Mouse (Mus musculus) MEL (cell line): ENCODE measurements at regions not wholly inside any gene's neighbourhood (a gene's known extent, or its start where the extent isn't known, plus 50 kb on each side); places are given as distances from the start of the nearest gene placed in this dataset.

Experiments used
- DNase-seq: peaks from one replicate; pipeline ENCODE4 v3.0.0; 2011; ENCODE audit warnings: low read depth, low spot score
- H3K27ac ChIP-seq: 2 replicates; pipeline ENCODE4 v1.5.1; 2012; ENCODE audit warnings: low read depth, mild to moderate bottlenecking, control low read depth, low read length, moderate library complexity; ENCODE audit not compliant: control insufficient read depth
- H3K27me3 ChIP-seq, 2 experiments: fragments of 150-350 bp in 1 of 2; sonication (generic) in 1 of 2; 2 replicates each; pipeline ENCODE4 v1.6.1; 2012; ENCODE audit warnings: low read length in 2 of 2, mild to moderate bottlenecking in 2 of 2, improper control_type of control experiment in 1 of 2, moderate library complexity in 1 of 2; ENCODE audit not compliant: insufficient read depth in 2 of 2, control insufficient read depth in 1 of 2
- H3K36me3 ChIP-seq, 2 experiments: 2 replicates each; pipeline ENCODE4 v1.6.1; 2012 to 2014; ENCODE audit warnings: low read length in 2 of 2, improper control_type of control experiment in 1 of 2, inconsistent platforms in 1 of 2, mild to moderate bottlenecking in 1 of 2; ENCODE audit not compliant: insufficient read depth in 2 of 2, control insufficient read depth in 1 of 2
- H3K4me1 ChIP-seq, 2 experiments: fragments of 150-350 bp in 1 of 2; sonication (generic) in 1 of 2; 2 replicates each; pipeline ENCODE4 v1.6.1; 2012; ENCODE audit warnings: low read length in 2 of 2, improper control_type of control experiment in 1 of 2, mild to moderate bottlenecking in 1 of 2; ENCODE audit not compliant: insufficient read depth in 2 of 2, control insufficient read depth in 1 of 2
- H3K4me3 ChIP-seq, 2 experiments: fragments of 150-350 bp in 1 of 2; sonication (generic) in 1 of 2; 2 replicates each; pipeline ENCODE4 v1.5.1; 2012; ENCODE audit warnings: low read depth in 2 of 2, low read length in 2 of 2, mild to moderate bottlenecking in 2 of 2, moderate library complexity in 2 of 2, control low read depth in 1 of 2, improper control_type of control experiment in 1 of 2; ENCODE audit not compliant: control insufficient read depth in 1 of 2, insufficient read depth in 1 of 2
- H3K79me2 ChIP-seq: 2 replicates; pipeline ENCODE4 v1.6.1; 2012; ENCODE audit warnings: mild to moderate bottlenecking, low read length, moderate library complexity; ENCODE audit not compliant: control insufficient read depth, poor library complexity, insufficient read depth
- H3K9ac ChIP-seq: 2 replicates; pipeline ENCODE4 v1.6.1; 2012; ENCODE audit warnings: low read depth, mild to moderate bottlenecking, control low read depth, low read length, moderate library complexity; ENCODE audit not compliant: control insufficient read depth, poor library complexity, severe bottlenecking
- H3K9me3 ChIP-seq: fragments of 150-350 bp; sonication (generic); replicated peaks from 2 replicates; pipeline ENCODE4 v1.6.1; 2012; ENCODE audit warnings: mild to moderate bottlenecking, low read length, improper control_type of control experiment, moderate library complexity; ENCODE audit not compliant: insufficient read depth
- BHLHE40 ChIP-seq: IDR thresholded peaks from 2 replicates; pipeline ENCODE4 v1.6.1; 2012; ENCODE audit warnings: low read depth, mild to moderate bottlenecking, inconsistent platforms, low read length, improper control_type of control experiment, borderline replicate concordance
- CHD1 ChIP-seq: IDR thresholded peaks from 2 replicates; pipeline ENCODE4 v1.6.1; 2012; ENCODE audit warnings: low read depth, mild to moderate bottlenecking, inconsistent platforms, low read length, improper control_type of control experiment
- CHD2 ChIP-seq: IDR thresholded peaks from 2 replicates; pipeline ENCODE4 v1.6.1; 2011; ENCODE audit warnings: low read length, improper control_type of control experiment
- CTCF ChIP-seq, 3 experiments: IDR thresholded peaks in 2 of 3; conservative IDR thresholded peaks in 1 of 3; 2 replicates each; pipeline ENCODE4 v1.5.1; 2011 to 2012; ENCODE audit warnings: low read length in 3 of 3, low read depth in 2 of 3, mild to moderate bottlenecking in 2 of 3, improper control_type of control experiment in 1 of 3, inconsistent platforms in 1 of 3, mixed read lengths in 1 of 3, moderate library complexity in 1 of 3; ENCODE audit not compliant: control insufficient read depth in 1 of 3, insufficient read depth in 1 of 3, poor library complexity in 1 of 3, severe bottlenecking in 1 of 3
- E2F4 ChIP-seq: IDR thresholded peaks from 2 replicates; pipeline ENCODE4 v1.6.1; 2011; ENCODE audit warnings: low read depth, low read length, improper control_type of control experiment, borderline replicate concordance
- ETS1 ChIP-seq: IDR thresholded peaks from 2 replicates; pipeline ENCODE4 v1.6.1; 2012; ENCODE audit warnings: low read depth, mild to moderate bottlenecking, inconsistent platforms, low read length, improper control_type of control experiment, moderate library complexity
- GABPA ChIP-seq: IDR thresholded peaks from 2 replicates; pipeline ENCODE4 v1.6.1; 2012; ENCODE audit warnings: low read depth, mild to moderate bottlenecking, inconsistent platforms, low read length, improper control_type of control experiment, moderate library complexity
- GATA1 ChIP-seq: IDR thresholded peaks from 2 replicates; pipeline ENCODE4 v1.6.1; 2011; ENCODE audit warnings: low read depth, low read length, improper control_type of control experiment
- JUND ChIP-seq: IDR thresholded peaks from 2 replicates; pipeline ENCODE4 v1.6.1; 2011; ENCODE audit warnings: low read depth, mild to moderate bottlenecking, improper control_type of control experiment, low read length
- KAT2A ChIP-seq: conservative IDR thresholded peaks from 2 replicates; pipeline ENCODE4 v1.6.1; 2012; ENCODE audit warnings: low read depth, low read length, improper control_type of control experiment, inconsistent platforms
- MAX ChIP-seq: IDR thresholded peaks from 2 replicates; pipeline ENCODE4 v1.6.1; 2011; ENCODE audit warnings: low read length, improper control_type of control experiment
- MAZ ChIP-seq: IDR thresholded peaks from 2 replicates; pipeline ENCODE4 v1.6.1; 2012; ENCODE audit warnings: low read depth, mild to moderate bottlenecking, inconsistent platforms, low read length, improper control_type of control experiment
- MEF2A ChIP-seq: IDR thresholded peaks from 2 replicates; pipeline ENCODE4 v1.6.1; 2014; ENCODE audit warnings: low read depth, mild to moderate bottlenecking, inconsistent platforms, low read length, improper control_type of control experiment; ENCODE audit not compliant: poor library complexity, insufficient replicate concordance, severe bottlenecking; ENCODE audit errors: extremely low read depth
- MXI1 ChIP-seq: IDR thresholded peaks from 2 replicates; pipeline ENCODE4 v1.6.1; 2011; ENCODE audit warnings: mild to moderate bottlenecking, low read depth, low read length, improper control_type of control experiment
- NELFE ChIP-seq: IDR thresholded peaks from 2 replicates; pipeline ENCODE4 v1.6.1; 2011; ENCODE audit warnings: low read depth, low read length, improper control_type of control experiment
- NRF1 ChIP-seq: IDR thresholded peaks from 2 replicates; pipeline ENCODE4 v1.6.1; 2014; ENCODE audit warnings: low read depth, mild to moderate bottlenecking, inconsistent platforms, low read length, improper control_type of control experiment, moderate library complexity; ENCODE audit not compliant: poor library complexity, insufficient read depth, severe bottlenecking
- POLR2AphosphoS5 ChIP-seq: IDR thresholded peaks from 2 replicates; pipeline ENCODE4 v1.6.1; 2012; ENCODE audit warnings: low read depth, borderline replicate concordance, mild to moderate bottlenecking, inconsistent platforms, low read length, moderate library complexity, mixed read lengths
- RAD21 ChIP-seq: IDR thresholded peaks from 2 replicates; pipeline ENCODE4 v1.6.1; 2011; ENCODE audit warnings: mild to moderate bottlenecking, low read depth, low read length, improper control_type of control experiment
- TAL1 ChIP-seq: IDR thresholded peaks from 2 replicates; pipeline ENCODE4 v1.6.1; 2012; ENCODE audit warnings: mild to moderate bottlenecking, inconsistent platforms, low read length, moderate library complexity, mixed read lengths
- TBP ChIP-seq: IDR thresholded peaks from 2 replicates; pipeline ENCODE4 v1.8.0; 2011; ENCODE audit warnings: low read depth, low read length, improper control_type of control experiment
- UBTF ChIP-seq: IDR thresholded peaks from 2 replicates; pipeline ENCODE4 v1.6.1; 2012; ENCODE audit warnings: low read depth, mild to moderate bottlenecking, inconsistent platforms, low read length, improper control_type of control experiment, moderate library complexity, borderline replicate concordance; ENCODE audit not compliant: insufficient read depth
- USF1 ChIP-seq: IDR thresholded peaks from 2 replicates; pipeline ENCODE4 v1.6.1; 2014; ENCODE audit warnings: low read depth, mild to moderate bottlenecking, inconsistent platforms, low read length, improper control_type of control experiment, moderate library complexity
- USF2 ChIP-seq, 2 experiments: IDR thresholded peaks; 2 replicates each; pipeline ENCODE4 v1.6.1; 2011 to 2012; ENCODE audit warnings: improper control_type of control experiment in 2 of 2, low read length in 2 of 2, borderline replicate concordance in 1 of 2, inconsistent platforms in 1 of 2, low read depth in 1 of 2, mild to moderate bottlenecking in 1 of 2; ENCODE audit not compliant: insufficient read depth in 1 of 2
- ZC3H11A ChIP-seq: IDR thresholded peaks from 2 replicates; pipeline ENCODE4 v1.6.1; 2012; ENCODE audit warnings: low read depth, mild to moderate bottlenecking, inconsistent platforms, low read length, improper control_type of control experiment
- ZKSCAN1 ChIP-seq: IDR thresholded peaks from 2 replicates; pipeline ENCODE4 v1.6.1; 2012; ENCODE audit warnings: low read depth, mild to moderate bottlenecking, inconsistent platforms, low read length, improper control_type of control experiment, moderate library complexity
- ZNF384 ChIP-seq: IDR thresholded peaks from 2 replicates; pipeline ENCODE4 v1.6.1; 2012; ENCODE audit warnings: low read depth, mild to moderate bottlenecking, inconsistent platforms, low read length, improper control_type of control experiment

DNA sequence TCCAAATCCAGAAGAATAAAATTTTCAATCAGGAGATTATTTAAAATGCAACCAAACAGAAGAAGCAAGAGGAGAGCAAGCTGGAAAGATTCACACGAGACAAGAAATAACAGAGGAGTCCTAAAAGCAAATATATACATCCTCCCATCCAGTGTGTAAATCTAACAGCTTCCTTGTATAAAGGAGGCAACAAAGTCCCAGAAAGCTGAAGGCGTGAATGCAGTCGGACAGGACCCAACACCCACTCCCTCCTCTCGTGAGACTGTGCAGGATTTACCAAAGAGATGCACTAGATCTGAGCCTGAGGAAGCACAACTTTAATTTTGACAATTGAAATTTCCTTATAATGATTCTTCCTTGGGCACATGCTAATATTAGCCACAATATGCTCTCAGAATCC lies 103.0 kb upstream of the Dcn start:
- Histone ChIP-seq H3K36me3 (no peaks in the 10 kb centered on the region), H3K4me3 (no peak overlapping the region), H3K9ac (no peak overlapping the region), H3K79me2 (no peaks in the 10 kb centered on the region), H3K27me3 (no peaks in the 10 kb centered on the region), H3K9me3 (no peaks in the 10 kb centered on the region), H3K4me1 (no peaks in the 10 kb centered on the region), H3K27ac (no peak overlapping the region)
- TF ChIP-seq POLR2AphosphoS5: no peak
- TF ChIP-seq CTCF (IDR thresholded peaks at IDR 0.05 in 2 of 3, conservative IDR thresholded peaks at IDR 0.05 in 1 of 3; ENCODE audit: control insufficient read depth in 1 of 3, insufficient read depth in 1 of 3, low read depth in 2 of 3, low read length in 3 of 3, poor library complexity in 1 of 3, severe bottlenecking in 1 of 3): no peak
- no peak for TF ChIP-seq GATA1
- TF ChIP-seq JUND: no peak
- TF ChIP-seq ETS1: no peak
- TF ChIP-seq MAZ: no peak
- TF ChIP-seq ZKSCAN1: no peak
- TF ChIP-seq NRF1: no peak
- no peak for TF ChIP-seq MAX
- no peak for TF ChIP-seq KAT2A
- no peak for TF ChIP-seq CHD2
- no peak for TF ChIP-seq TAL1
- no peak for TF ChIP-seq RAD21
- no peak for TF ChIP-seq MXI1
- TF ChIP-seq TBP: no peak
- DNase-seq: no peak

DNA sequence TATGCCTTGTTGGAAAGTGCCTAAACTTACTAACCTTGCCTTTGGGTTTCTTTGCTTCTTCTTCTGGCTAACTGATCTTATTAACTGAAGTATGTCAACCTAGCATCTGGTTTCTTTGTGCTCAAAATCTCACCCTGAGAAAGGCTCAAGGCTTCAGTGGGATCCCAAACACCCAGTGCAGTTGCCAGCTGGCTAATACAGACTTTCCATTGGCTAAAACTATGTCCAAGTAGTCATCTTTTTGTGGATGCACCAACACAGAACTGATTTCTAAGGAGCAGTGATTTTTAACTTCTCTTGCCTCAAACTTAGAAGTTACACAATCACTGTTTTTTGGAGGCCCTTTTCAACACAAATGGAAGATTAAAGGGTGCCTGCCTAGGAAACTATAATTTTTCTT lies 97.8 kb upstream of the Dcn start:
- no peaks in the 10 kb centered on the region for H3K9me3 ChIP-seq
- no peak overlapping the region for H3K4me3 ChIP-seq
- no peaks in the 10 kb centered on the region for H3K4me1 ChIP-seq
- no peaks in the 10 kb centered on the region for H3K36me3 ChIP-seq
- H3K9ac ChIP-seq: no peak overlapping the region
- no peak for DNase-seq
- no peak overlapping the region for H3K27ac ChIP-seq
- no peaks in the 10 kb centered on the region for H3K27me3 ChIP-seq
- no peak for TF ChIP-seq ETS1
- no peak for TF ChIP-seq CHD1
- no peak for TF ChIP-seq MAX
- TF ChIP-seq BHLHE40: no peak
- TF ChIP-seq CHD2: no peak
- TF ChIP-seq NELFE: no peak
- TF ChIP-seq MEF2A: no peak
- TF ChIP-seq GABPA: no peak
- TF ChIP-seq TAL1: no peak
- TF ChIP-seq USF1: no peak
- no peak for TF ChIP-seq MAZ
- TF ChIP-seq UBTF: no peak
- TF ChIP-seq ZNF384: no peak
- no peak for TF ChIP-seq E2F4
- TF ChIP-seq POLR2AphosphoS5: no peak
- no peak for TF ChIP-seq ZC3H11A
- no peak for TF ChIP-seq USF2 (IDR thresholded peaks at IDR 0.05; ENCODE audit: borderline replicate concordance in 1 of 2, insufficient read depth in 1 of 2, low read depth in 1 of 2, low read length in 2 of 2)
- no peaks in the 10 kb centered on the region for H3K79me2 ChIP-seq
